Mouse (Mus musculus) forebrain, embryonic 11.5 days (tissue): ENCODE measurements around the gene Hist1h2ad. TPM values are rescaled to one million over a fixed set of nuclear protein-coding genes. Genes with fewer than 3 reads are reported as not detected.
"Not testable (repeated sequence)": the region's sequence is repeated elsewhere in the genome, so short reads cannot be mapped to it uniquely, and the experiment has no call there.

ENCODE experiments used
- ATAC-seq: fragments of 200-750 bp; cut with Nextera tagmentation; replicated peaks from 2 replicates; pipeline ENCODE4 v1.8.0; 2017; ENCODE audit warnings: moderate TSS enrichment; ENCODE audit not compliant: low FRiP score
- DNase-seq: peaks from one replicate; pipeline ENCODE4 v3.0.0-alpha.2; 2017; ENCODE audit warnings: low spot score
- H3K27ac ChIP-seq: fragments of 300-500 bp; sonication (generic); 2 replicates; pipeline ENCODE4 v1.5.1; 2014; ENCODE audit warnings: low read depth, low read length
- H3K27me3 ChIP-seq: fragments of 300-500 bp; sonication (generic); 2 replicates; pipeline ENCODE4 v1.6.1; 2014; ENCODE audit warnings: mild to moderate bottlenecking, low read length, mixed read lengths; ENCODE audit not compliant: control insufficient read depth, insufficient read depth
- H3K36me3 ChIP-seq: fragments of 300-500 bp; sonication (generic); 2 replicates; pipeline ENCODE4 v1.6.1; 2014; ENCODE audit warnings: mild to moderate bottlenecking, low read length, moderate library complexity, mixed read lengths; ENCODE audit not compliant: control insufficient read depth, insufficient read depth
- H3K4me1 ChIP-seq: fragments of 300-500 bp; sonication (generic); replicated peaks from 2 replicates; pipeline ENCODE4 v1.6.1; 2014; ENCODE audit warnings: low read length, mixed read lengths; ENCODE audit not compliant: control insufficient read depth, insufficient read depth
- H3K4me2 ChIP-seq: fragments of 300-500 bp; sonication (generic); 2 replicates; pipeline ENCODE4 v1.6.1; 2014; ENCODE audit warnings: low read depth, mild to moderate bottlenecking, low read length, moderate library complexity, mixed read lengths; ENCODE audit not compliant: severe bottlenecking
- H3K4me3 ChIP-seq: fragments of 300-500 bp; sonication (generic); 2 replicates; pipeline ENCODE4 v1.5.1; 2014; ENCODE audit warnings: low read depth, low read length
- H3K9ac ChIP-seq: fragments of 300-500 bp; sonication (generic); 2 replicates; pipeline ENCODE4 v1.6.1; 2014; ENCODE audit warnings: low read length
- H3K9me3 ChIP-seq: fragments of 300-500 bp; sonication (generic); 2 replicates; pipeline ENCODE4 v1.6.1; 2016; ENCODE audit warnings: low read length, mixed read lengths; ENCODE audit not compliant: control insufficient read depth
- WGBS: fragments of 180-500 bp; shearing (Covaris S2); extraction: QIAGEN DNeasy Blood & Tissue Kit; methylation state at CpG from one replicate; pipeline ENCODE4 v1.1.7; 2014; 5-methylcytosine and 5-hydroxymethylcytosine counted together
- polyA plus RNA-seq: library from polyadenylated mRNA; unstranded; fragments of >200 nt; fragmentation: Nextera tagmentation; extraction: Ambion mirVana; gene quantifications from 2 replicates; pipeline ENCODE4 v1.2.1, GENCODE M21; 2014

The Hist1h2ad gene
- polyA plus RNA-seq, 1 experiment from 2014 or later: 3.0 TPM

- Histone ChIP-seq H3K27ac (peak within 1 kb of the TSS; percentile 96), H3K9ac (peak within 1 kb of the TSS; percentile 72), H3K9me3 (no peaks in the 10 kb centered on the region), H3K4me2 (peak within 1 kb of the TSS; percentile 66), H3K4me3 (peak within 1 kb of the TSS; percentile 45), H3K4me1 (peaks cover 7% of the 10 kb centered on the region; the same call in 1 of the 2 replicates), H3K36me3 (no peaks in the 10 kb centered on the region), H3K27me3 (no peaks in the 10 kb centered on the region)
- ATAC-seq (peak; percentile 89), DNase-seq (peak; percentile 83)
- 0% methylated on average over 18 of the region's 18 CpGs for WGBS
These were observed 3.1 kb upstream of the Hist1h2ad start, which contains the start of the genes Hist1h2ae and Hist1h2bg for GRCm38 (mm10) chr13:23571022-23571503. Gene Hist1h2ae, minus strand, starts transcription at chr13:23571220. Gene Hist1h2bg, plus strand, starts transcription at chr13:23571396.

- Histone ChIP-seq H3K4me2 (peak overlapping the region; percentile 66), H3K9ac (peak overlapping the region; percentile 72), H3K4me3 (peak overlapping the region; percentile 45), H3K27ac (peak overlapping the region; percentile 96)
- not testable (repeated sequence) for H3K36me3 ChIP-seq, H3K9me3 ChIP-seq, DNase-seq, ATAC-seq, H3K4me1 ChIP-seq, H3K27me3 ChIP-seq
- under 1% methylated on average over 9 of the region's 34 CpGs for WGBS
These were observed 2.5 kb upstream of the Hist1h2ad start for GRCm38 (mm10) chr13:23571504-23572217.

- Histone ChIP-seq H3K4me3 (peak overlapping the region; percentile 45), H3K27me3 (no peaks in the 10 kb centered on the region), H3K27ac (peak overlapping the region; percentile 96), H3K9ac (peak overlapping the region; percentile 72), H3K4me2 (peak overlapping the region; percentile 66), H3K9me3 (no peaks in the 10 kb centered on the region), H3K36me3 (no peaks in the 10 kb centered on the region), H3K4me1 (peaks cover 7% of the 10 kb centered on the region; the same call in 1 of the 2 replicates)
- DNase-seq: no peak
- no peak for ATAC-seq
- 47% methylated on average over 2 of the region's 2 CpGs for WGBS
These were observed 1.8 kb upstream of the Hist1h2ad start for GRCm38 (mm10) chr13:23572218-23573033.

GRCm38 (mm10) chr13:23573034-23573897 is 915 bp upstream of the Hist1h2ad start:
- WGBS: 11% methylated on average over 17 of the region's 20 CpGs
- not testable (repeated sequence) for H3K27me3 ChIP-seq, H3K9me3 ChIP-seq, ATAC-seq, H3K36me3 ChIP-seq, H3K4me1 ChIP-seq
- Histone ChIP-seq H3K4me2 (peak overlapping the region; percentile 66), H3K4me3 (peak overlapping the region; percentile 45), H3K9ac (peak overlapping the region; percentile 72), H3K27ac (peak overlapping the region; percentile 96)
- DNase-seq: peak; percentile 62

GRCm38 (mm10) chr13:23574546-23575170 is 477 bp downstream of the Hist1h2ad start:
- H3K36me3 ChIP-seq, H3K9me3 ChIP-seq, H3K4me1 ChIP-seq, DNase-seq, H3K27me3 ChIP-seq: not testable (repeated sequence)
- peak overlapping the region; percentile 96 for H3K27ac ChIP-seq
- H3K4me3 ChIP-seq: peak overlapping the region; percentile 45
- WGBS: 0% methylated on average over 5 of the region's 39 CpGs
- peak overlapping the region; percentile 45 for H3K4me2 ChIP-seq
- peak overlapping the region; percentile 62 for H3K9ac ChIP-seq
- peak; percentile 0; the same call in 1 of the 2 replicates for ATAC-seq

- Histone ChIP-seq H3K27me3 (no peaks in the 10 kb centered on the region), H3K36me3 (no peaks in the 10 kb centered on the region), H3K4me3 (peak within 1 kb of the TSS; percentile 45), H3K9ac (peak within 1 kb of the TSS; percentile 80), H3K4me1 (peaks cover 3% of the 10 kb centered on the region; the same call in 1 of the 2 replicates), H3K4me2 (peak within 1 kb of the TSS; percentile 65), H3K9me3 (no peaks in the 10 kb centered on the region), H3K27ac (peak within 1 kb of the TSS; percentile 95)
- under 1% methylated on average over 18 of the region's 18 CpGs for WGBS
- ATAC-seq (peak; percentile 59), DNase-seq (peak; percentile 59)
These were observed 1.2 kb downstream of the Hist1h2ad start, which contains the start of gene Hist1h3d for GRCm38 (mm10) chr13:23575271-23575851. Gene Hist1h3d, plus strand, starts transcription at chr13:23575763.

- WGBS: 0% methylated on average over 8 of the region's 40 CpGs
- peak overlapping the region; percentile 80 for H3K9ac ChIP-seq
- H3K27me3 ChIP-seq, ATAC-seq, H3K36me3 ChIP-seq, H3K9me3 ChIP-seq, H3K4me1 ChIP-seq: not testable (repeated sequence)
- peak; percentile 75 for DNase-seq
- peak overlapping the region; percentile 45 for H3K4me3 ChIP-seq
- H3K27ac ChIP-seq: peak overlapping the region; percentile 95
- H3K4me2 ChIP-seq: peak overlapping the region; percentile 65
These were observed 1.7 kb downstream of the Hist1h2ad start for GRCm38 (mm10) chr13:23575864-23576313.
